Mouse (Mus musculus) hindbrain, embryonic 14.5 days (tissue): ENCODE data around the gene Sncg. TPM values are rescaled to one million over a fixed set of nuclear protein-coding genes. Genes with fewer than 3 reads are reported as not detected.
A peak's percentile ranks its signal among the peaks of the same experiment; 100 is the strongest.

Source experiments
- ATAC-seq: fragments of 200-750 bp; cut with Nextera tagmentation; 2 replicates; pipeline ENCODE4 v1.8.0; 2017; ENCODE audit warnings: moderate number of reproducible peaks, mild to moderate bottlenecking, moderate TSS enrichment, moderate library complexity; ENCODE audit not compliant: low FRiP score
- DNase-seq: peaks from one replicate; pipeline ENCODE4 v3.0.0-alpha.2; 2015; ENCODE audit warnings: low spot score
- H3K27ac ChIP-seq: fragments of 300-500 bp; sonication (generic); 2 replicates; pipeline ENCODE4 v1.5.1; 2014; ENCODE audit warnings: mild to moderate bottlenecking, moderate library complexity
- H3K27me3 ChIP-seq: fragments of 300-500 bp; sonication (generic); 2 replicates; pipeline ENCODE4 v1.6.1; 2014; ENCODE audit warnings: mild to moderate bottlenecking, low read length, mixed read lengths; ENCODE audit not compliant: control insufficient read depth, insufficient read depth
- H3K36me3 ChIP-seq: fragments of 300-500 bp; sonication (generic); replicated peaks from 2 replicates; pipeline ENCODE4 v1.6.1; 2014; ENCODE audit not compliant: control insufficient read depth, insufficient read depth
- H3K4me1 ChIP-seq: fragments of 300-500 bp; sonication (generic); replicated peaks from 2 replicates; pipeline ENCODE4 v1.6.1; 2014; ENCODE audit warnings: antibody characterized with exemption, low read length, mixed read lengths; ENCODE audit not compliant: control insufficient read depth, insufficient read depth
- H3K4me2 ChIP-seq: fragments of 300-500 bp; sonication (generic); replicated peaks from 2 replicates; pipeline ENCODE4 v1.6.1; 2014; ENCODE audit warnings: mild to moderate bottlenecking, moderate library complexity
- H3K4me3 ChIP-seq: fragments of 300-500 bp; sonication (generic); replicated peaks from 2 replicates; pipeline ENCODE4 v1.5.1; 2014; ENCODE audit warnings: mild to moderate bottlenecking, low read length
- H3K9ac ChIP-seq: fragments of 300-500 bp; sonication (generic); 2 replicates; pipeline ENCODE4 v1.6.1; 2014
- H3K9me3 ChIP-seq: fragments of 300-500 bp; sonication (generic); 2 replicates; pipeline ENCODE4 v1.6.1; 2016; ENCODE audit warnings: low read length; ENCODE audit not compliant: control insufficient read depth
- WGBS: fragments of 180-500 bp; shearing (Covaris S2); extraction: QIAGEN DNeasy Blood & Tissue Kit; methylation state at CpG from one replicate; pipeline ENCODE4 v1.1.7; 2014; 5-methylcytosine and 5-hydroxymethylcytosine counted together
- polyA plus RNA-seq: library from polyadenylated mRNA; unstranded; fragments of >200 nt; fragmentation: Nextera tagmentation; extraction: Ambion mirVana; gene quantifications from 2 replicates; pipeline ENCODE4 v1.2.1, GENCODE M21; 2014

Gene Sncg
- polyA plus RNA-seq, 1 experiment from 2014 or later = 251 TPM

DNA sequence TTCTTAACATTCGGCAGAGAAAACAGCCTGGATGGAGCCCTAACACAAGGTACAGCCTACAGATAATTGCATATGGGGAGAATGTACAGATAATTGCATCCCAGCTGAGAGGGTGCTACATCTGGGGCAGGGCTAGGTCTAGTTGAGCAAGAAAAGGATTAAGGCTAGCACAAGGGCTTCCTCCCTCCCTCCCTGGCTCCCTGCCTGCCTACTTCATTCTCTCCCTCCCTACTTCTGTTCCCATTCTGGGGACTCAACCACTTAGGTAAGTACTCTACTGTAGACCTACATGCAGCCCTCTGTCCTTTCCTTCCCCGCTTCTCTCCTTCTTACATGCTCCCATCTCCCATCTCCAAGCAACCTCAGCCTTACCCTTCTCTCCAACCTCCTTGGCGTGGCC is 21.3 kb downstream of the Sncg start:
- Histone ChIP-seq H3K36me3 (no peaks in the 10 kb centered on the region), H3K4me1 (no peaks in the 10 kb centered on the region), H3K4me2 (no peak overlapping the region), H3K27ac (no peak overlapping the region), H3K9me3 (no peaks in the 10 kb centered on the region), H3K4me3 (no peak overlapping the region), H3K9ac (no peak overlapping the region), H3K27me3 (no peaks in the 10 kb centered on the region)
- ATAC-seq (no peak), DNase-seq (no peak)
- WGBS = 93% methylated on average over 3 of the region's 3 CpGs

DNA sequence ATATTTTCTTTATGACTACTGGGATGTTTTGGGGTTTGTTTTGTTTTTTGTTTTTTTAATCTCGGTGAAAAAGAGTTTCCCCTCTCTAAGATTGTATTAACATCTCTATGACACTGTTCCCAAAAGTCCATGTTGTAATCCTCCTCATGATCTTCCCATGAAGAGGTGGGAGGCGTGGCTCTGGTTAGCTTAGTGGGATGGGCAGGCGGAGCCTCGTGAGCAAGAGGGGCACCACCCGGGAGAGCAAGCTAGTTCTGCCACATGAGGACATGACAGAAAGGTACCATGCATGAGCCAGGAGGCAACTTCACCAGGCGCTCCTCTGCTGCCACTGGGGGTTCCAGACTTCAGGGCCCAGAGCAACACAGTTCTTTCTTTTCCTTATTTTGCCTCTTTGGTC is 22.1 kb downstream of the Sncg start:
- WGBS = 79% methylated on average over 6 of the region's 6 CpGs
- Histone ChIP-seq H3K4me1 (no peaks in the 10 kb centered on the region), H3K9ac (no peak overlapping the region), H3K27me3 (no peaks in the 10 kb centered on the region), H3K9me3 (no peaks in the 10 kb centered on the region), H3K4me2 (no peak overlapping the region), H3K36me3 (no peaks in the 10 kb centered on the region), H3K4me3 (no peak overlapping the region), H3K27ac (no peak overlapping the region)
- no peak for ATAC-seq
- DNase-seq = no peak

DNA sequence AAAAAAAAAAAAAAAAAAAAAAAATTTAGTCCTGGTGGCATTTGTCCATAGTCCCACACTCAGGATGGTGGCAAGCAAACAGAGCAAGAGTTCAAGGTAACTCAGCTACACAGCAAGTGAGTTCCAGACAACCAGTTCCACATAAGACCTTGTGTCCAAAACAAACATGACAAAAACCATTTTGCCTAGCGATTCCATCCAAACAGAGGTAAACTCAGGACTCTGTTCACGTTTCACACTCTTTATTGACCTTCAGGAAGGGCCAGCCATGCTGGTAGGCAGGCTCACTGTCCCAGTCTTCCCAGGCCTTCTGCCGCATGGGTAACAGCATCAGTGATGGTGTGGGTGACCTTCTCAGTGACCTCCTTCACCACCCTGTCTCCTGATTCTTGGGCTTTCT is 22.9 kb downstream of the Sncg start:
- Histone ChIP-seq H3K27ac (no peak overlapping the region), H3K9me3 (no peaks in the 10 kb centered on the region), H3K9ac (no peak overlapping the region), H3K4me2 (no peak overlapping the region), H3K27me3 (no peaks in the 10 kb centered on the region), H3K36me3 (no peaks in the 10 kb centered on the region), H3K4me1 (no peaks in the 10 kb centered on the region), H3K4me3 (no peak overlapping the region)
- DNase-seq = no peak
- no peak for ATAC-seq
- WGBS = 51% methylated on average over 3 of the region's 3 CpGs

DNA sequence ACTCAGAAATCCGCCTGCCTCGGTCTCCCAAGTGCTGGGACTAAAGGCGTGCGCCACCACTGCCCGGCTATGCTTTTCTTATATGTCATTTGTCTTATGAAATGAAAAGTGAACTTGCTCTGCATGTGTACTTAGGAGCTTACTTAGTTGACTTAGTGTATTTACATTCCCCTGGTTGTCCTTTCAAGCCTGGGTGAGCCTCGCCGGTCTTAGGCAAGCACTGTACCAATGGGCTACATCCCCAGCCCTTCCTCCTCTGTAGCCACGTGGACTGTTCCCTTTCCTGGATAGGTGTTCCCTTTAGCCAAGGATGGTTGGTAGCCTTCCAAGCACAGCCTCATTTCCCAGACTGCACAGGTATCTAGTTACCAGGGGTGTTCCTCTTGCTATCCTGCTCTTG is 25.6 kb downstream of the Sncg start:
- ATAC-seq (no peak), DNase-seq (no peak)
- Histone ChIP-seq H3K27me3 (no peaks in the 10 kb centered on the region), H3K36me3 (peaks cover 10% of the 10 kb centered on the region), H3K4me1 (no peaks in the 10 kb centered on the region), H3K27ac (no peak overlapping the region), H3K4me2 (no peak overlapping the region), H3K9ac (no peak overlapping the region), H3K9me3 (no peaks in the 10 kb centered on the region), H3K4me3 (no peak overlapping the region)
- WGBS = 92% methylated on average over 8 of the region's 8 CpGs

DNA sequence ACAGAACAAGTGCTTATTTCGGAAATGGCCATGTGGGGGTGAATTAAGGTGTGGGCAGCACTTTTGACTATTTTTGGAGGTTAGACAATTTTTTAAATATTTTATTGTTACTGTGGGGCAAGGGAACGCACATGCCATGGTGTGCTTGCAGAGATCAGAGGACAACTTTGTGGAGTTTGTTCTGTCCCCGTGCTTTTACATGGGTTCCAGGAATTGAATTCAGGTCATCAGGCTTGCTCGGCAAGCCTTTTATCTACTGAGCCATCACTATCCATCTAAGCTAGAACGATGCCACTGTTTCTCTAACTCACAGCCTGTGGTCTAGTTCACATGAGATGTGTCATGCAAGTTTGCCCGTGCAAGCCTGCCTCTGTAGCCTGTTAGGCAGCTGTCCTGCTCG is 26.3 kb downstream of the Sncg start:
- ATAC-seq = no peak
- H3K27ac ChIP-seq = no peak overlapping the region
- peaks cover 15% of the 10 kb centered on the region for H3K36me3 ChIP-seq
- no peak overlapping the region for H3K4me3 ChIP-seq
- H3K4me2 ChIP-seq = no peak overlapping the region
- no peaks in the 10 kb centered on the region for H3K4me1 ChIP-seq
- no peaks in the 10 kb centered on the region for H3K27me3 ChIP-seq
- no peak overlapping the region for H3K9ac ChIP-seq
- H3K9me3 ChIP-seq = no peaks in the 10 kb centered on the region
- DNase-seq = no peak
- WGBS = 86% methylated on average over 7 of the region's 7 CpGs

DNA sequence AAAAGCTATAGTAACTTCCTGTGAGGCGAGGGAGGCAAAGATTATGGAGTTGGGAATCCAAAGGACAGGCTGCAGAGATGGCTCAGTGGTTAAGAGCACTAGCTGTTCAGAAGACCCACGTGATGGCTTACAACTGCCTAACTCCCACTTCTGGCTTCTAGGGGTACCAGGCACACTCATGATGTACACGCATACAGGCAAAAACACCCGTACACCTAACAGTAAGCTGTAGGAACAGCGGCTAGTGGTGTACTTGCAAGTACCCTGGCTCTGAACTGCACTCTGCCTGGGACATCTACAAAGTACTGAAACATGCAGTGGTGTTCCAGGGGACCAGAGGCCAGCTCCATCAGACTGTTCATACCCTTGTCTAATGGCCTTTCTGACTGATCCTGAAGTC is 27.5 kb downstream of the Sncg start:
- H3K4me3 ChIP-seq = no peak overlapping the region
- ATAC-seq (no peak), DNase-seq (no peak)
- WGBS = 96% methylated on average over 5 of the region's 5 CpGs
- H3K4me1 ChIP-seq = no peaks in the 10 kb centered on the region
- H3K9me3 ChIP-seq = no peaks in the 10 kb centered on the region
- no peak overlapping the region for H3K27ac ChIP-seq
- peaks cover 27% of the 10 kb centered on the region for H3K36me3 ChIP-seq
- no peaks in the 10 kb centered on the region for H3K27me3 ChIP-seq
- H3K9ac ChIP-seq = no peak overlapping the region
- H3K4me2 ChIP-seq = no peak overlapping the region

DNA sequence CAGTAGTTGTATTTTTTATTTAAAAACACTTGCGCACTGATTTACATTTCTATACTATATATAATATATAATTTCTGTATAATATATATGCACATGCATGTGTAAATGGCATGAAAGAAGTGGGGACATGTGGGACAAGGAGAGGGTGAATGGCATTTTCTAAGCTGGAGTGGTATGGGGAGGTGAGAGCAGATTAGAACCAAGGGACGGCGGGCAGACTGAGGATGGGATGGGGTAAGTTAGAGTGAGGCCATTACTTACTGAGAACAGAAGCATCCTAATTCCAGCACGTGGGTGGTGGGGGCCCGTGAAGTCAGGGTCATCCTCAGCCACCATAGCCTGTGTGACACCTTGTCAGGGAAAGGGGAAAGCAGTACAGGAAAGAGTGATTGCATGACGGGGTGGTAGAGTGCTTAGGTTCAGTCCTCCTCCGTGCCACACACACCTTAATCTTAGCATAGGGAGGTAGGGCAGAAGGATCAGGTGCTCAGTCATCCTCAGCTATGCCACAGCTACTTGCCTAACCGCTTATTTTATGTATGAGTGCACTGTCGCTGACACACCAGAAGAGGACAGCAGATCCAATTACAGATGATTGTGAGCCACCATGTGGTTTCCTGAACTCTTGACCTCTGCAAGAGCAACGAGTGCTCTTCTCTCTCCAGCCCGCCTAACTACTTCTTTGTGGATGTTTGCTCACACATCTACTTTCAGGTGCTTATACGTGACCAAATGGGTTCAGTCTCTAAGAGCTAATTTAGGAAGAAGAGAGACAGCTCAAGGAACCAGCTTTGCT is 28.6 kb downstream of the Sncg start:
- peaks cover 38% of the 10 kb centered on the region for H3K36me3 ChIP-seq
- H3K4me2 ChIP-seq = no peak overlapping the region
- DNase-seq (no peak), ATAC-seq (peak; percentile 43; the same call in 1 of the 2 replicates)
- H3K9ac ChIP-seq = no peak overlapping the region
- H3K4me3 ChIP-seq = no peak overlapping the region
- 67% methylated on average over 12 of the region's 12 CpGs for WGBS
- H3K9me3 ChIP-seq = no peaks in the 10 kb centered on the region
- no peak overlapping the region for H3K27ac ChIP-seq
- no peaks in the 10 kb centered on the region for H3K27me3 ChIP-seq
- no peaks in the 10 kb centered on the region for H3K4me1 ChIP-seq

DNA sequence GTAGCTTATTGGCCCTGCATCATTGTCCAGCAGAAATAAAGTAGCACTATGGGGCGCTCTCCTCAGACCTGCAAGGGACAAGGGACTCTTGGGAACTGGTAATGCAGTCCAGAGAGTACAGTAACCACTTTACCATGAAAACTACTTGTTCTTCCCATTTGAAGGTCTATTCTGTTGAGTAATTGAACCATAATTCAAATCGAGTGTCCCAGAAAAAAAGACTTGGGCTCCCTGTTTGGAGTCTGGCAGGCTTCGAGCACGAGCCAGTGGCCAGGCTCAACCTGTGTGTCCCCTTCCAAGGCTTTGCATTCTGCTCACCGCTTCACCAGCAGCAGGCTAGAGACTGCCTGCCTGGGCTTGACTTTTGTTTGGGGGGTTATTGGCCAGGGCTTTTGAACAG is 30.2 kb downstream of the Sncg start:
- no peak overlapping the region for H3K4me3 ChIP-seq

DNA sequence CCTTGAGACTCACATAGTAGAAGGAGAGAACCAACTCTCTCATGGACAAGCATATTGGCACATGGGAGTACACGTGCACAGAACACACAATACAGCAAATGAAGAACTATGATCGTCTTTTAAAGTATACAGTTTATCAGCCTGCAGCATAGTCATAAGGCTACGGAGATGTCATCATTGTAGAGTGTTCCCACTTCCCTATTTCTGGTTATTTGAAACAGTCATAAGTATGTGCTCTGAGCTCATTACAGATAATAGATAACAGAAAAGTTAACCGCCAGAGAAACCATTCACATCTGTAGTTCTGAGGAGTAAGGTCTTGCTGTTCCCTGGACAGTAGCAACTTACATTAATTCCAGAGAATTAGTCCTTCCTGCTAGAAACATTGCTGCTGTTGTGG is 31.5 kb downstream of the Sncg start:
- ATAC-seq = no peak
- H3K4me2 ChIP-seq = no peak overlapping the region
- DNase-seq = no peak
- peaks cover 66% of the 10 kb centered on the region for H3K36me3 ChIP-seq
- 97% methylated on average over 4 of the region's 4 CpGs for whole genome bisulfite sequencing
- H3K9ac ChIP-seq = no peak overlapping the region
- no peak overlapping the region for H3K27ac ChIP-seq
- no peak overlapping the region for H3K4me3 ChIP-seq
- no peaks in the 10 kb centered on the region for H3K4me1 ChIP-seq
- H3K9me3 ChIP-seq = no peaks in the 10 kb centered on the region
- no peaks in the 10 kb centered on the region for H3K27me3 ChIP-seq

More for the DNA sequence above, 30.2 kb downstream of the Sncg start:
- Histone ChIP-seq H3K27me3 (no peaks in the 10 kb centered on the region), H3K4me1 (no peaks in the 10 kb centered on the region), H3K9ac (no peak overlapping the region), H3K27ac (no peak overlapping the region), H3K4me2 (no peak overlapping the region), H3K9me3 (no peaks in the 10 kb centered on the region), H3K36me3 (peaks cover 53% of the 10 kb centered on the region)
- no peak for ATAC-seq
- DNase-seq = no peak
- 78% methylated on average over 5 of the region's 5 CpGs for WGBS

DNA sequence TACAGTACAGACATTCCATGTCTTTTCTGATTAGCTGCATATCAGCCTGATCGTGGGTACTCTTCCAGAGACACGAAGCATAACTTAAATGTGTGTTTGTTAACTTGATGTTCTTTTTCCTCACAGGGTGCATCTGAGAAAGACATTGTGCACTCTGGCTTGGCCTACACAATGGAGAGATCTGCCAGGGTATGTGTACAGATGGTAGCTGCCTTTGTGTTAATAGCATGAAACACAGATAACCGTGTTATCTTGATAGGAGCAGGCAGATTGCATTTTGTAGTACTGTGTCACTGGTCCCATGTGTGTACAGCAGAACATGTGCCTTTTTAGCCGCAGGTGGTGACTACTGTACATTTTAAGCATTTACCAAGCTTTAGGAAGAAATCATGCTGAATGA is 32.6 kb downstream of the Sncg start:
- DNase-seq (no peak), ATAC-seq (no peak)
- no peak overlapping the region for H3K27ac ChIP-seq
- no peak overlapping the region for H3K9ac ChIP-seq
- H3K4me2 ChIP-seq = no peak overlapping the region
- H3K4me3 ChIP-seq = no peak overlapping the region
- 90% methylated on average over 4 of the region's 4 CpGs for WGBS
- H3K4me1 ChIP-seq = no peaks in the 10 kb centered on the region
- no peaks in the 10 kb centered on the region for H3K9me3 ChIP-seq
- peaks cover 77% of the 10 kb centered on the region for H3K36me3 ChIP-seq
- H3K27me3 ChIP-seq = no peaks in the 10 kb centered on the region
